Mouse (Mus musculus): Measurements from ENCODE around the gene Pmepa1. TPM values are rescaled to one million over a fixed set of nuclear protein-coding genes. Genes with fewer than 3 reads are reported as not detected.

Pmepa1 gene
- total RNA-seq (2021): 10 to 100 TPM; 20.0 to 24.4 TPM
- long read RNA-seq, experiment 1, full-length matches to known transcripts: 71 of 81 reads
- long read RNA-seq, experiment 1, partial matches to known transcripts: 0 of 81 reads
- long read RNA-seq, experiment 1, other reads (novel, unspliced or antisense): 10 of 81 reads
- long read RNA-seq, experiment 2, full-length matches to known transcripts: 69 of 72 reads
- long read RNA-seq, experiment 2, partial matches to known transcripts: 0 of 72 reads
- long read RNA-seq, experiment 2, other reads (novel, unspliced or antisense): 3 of 72 reads

DNA sequence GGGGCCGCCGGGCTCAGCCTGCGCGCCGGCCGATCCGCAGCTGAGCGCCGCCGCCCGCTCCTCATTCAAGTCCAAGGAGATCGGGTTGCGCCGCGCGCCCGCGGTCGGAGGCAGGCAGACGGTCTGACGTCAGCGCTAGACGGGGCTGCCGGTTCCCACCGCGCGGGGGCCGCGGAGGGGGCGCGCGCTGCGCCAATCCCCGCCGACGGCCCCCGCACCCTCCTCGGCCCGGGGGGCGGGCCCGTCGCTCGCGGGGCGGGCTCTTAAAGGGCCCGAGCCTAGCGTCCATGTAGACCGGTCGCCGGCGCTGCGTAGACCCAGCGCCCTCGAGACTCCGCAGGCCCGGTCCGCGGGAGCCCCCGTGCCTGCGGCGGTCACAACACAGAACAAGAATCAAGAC lies at the start of gene Pmepa1:
Gene Pmepa1 (minus strand): TSS at position 125 of the 400 bp plus-strand sequence.
- peak within 1 kb of the TSS; percentile 91 for H3K27ac ChIP-seq
- TF ChIP-seq CTCF (IDR thresholded peaks at IDR 0.05): no peak
- DNase-seq: peak; percentile 97
- H3K4me3 ChIP-seq: peak within 1 kb of the TSS; percentile 93
- intact Hi-C loops (cut with DNase I): loop anchor here (5.0 kb wide), 2 partner anchors 34 to 66 kb away; no protein-coding TSS in a partner anchor

DNA sequence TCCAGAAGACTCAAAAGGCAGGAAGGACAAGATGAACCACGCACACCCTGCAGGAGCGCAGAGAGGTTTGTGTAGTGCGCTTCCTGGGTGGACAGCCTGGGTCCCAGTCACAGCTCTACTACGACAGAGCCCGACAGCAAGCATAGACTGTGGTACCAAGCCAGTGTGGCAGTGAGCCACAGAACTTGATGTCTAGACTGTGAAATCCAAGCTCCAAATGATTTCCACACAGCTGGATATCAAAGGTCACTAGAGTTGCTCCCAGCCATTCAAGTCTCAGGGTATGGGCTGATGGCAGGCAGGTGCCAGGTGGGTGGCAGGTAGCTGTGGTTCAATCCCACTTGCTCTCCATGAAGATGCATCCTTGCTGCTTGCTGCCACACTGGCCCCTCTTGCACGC lies 45.4 kb upstream of the Pmepa1 start:
- Histone ChIP-seq H3K27ac (no peak overlapping the region), H3K4me3 (no peak overlapping the region)
- intact Hi-C loops (cut with DNase I): no loop called here
- no peak for TF ChIP-seq CTCF (IDR thresholded peaks at IDR 0.05)
- peak; percentile 60 for DNase-seq

DNA sequence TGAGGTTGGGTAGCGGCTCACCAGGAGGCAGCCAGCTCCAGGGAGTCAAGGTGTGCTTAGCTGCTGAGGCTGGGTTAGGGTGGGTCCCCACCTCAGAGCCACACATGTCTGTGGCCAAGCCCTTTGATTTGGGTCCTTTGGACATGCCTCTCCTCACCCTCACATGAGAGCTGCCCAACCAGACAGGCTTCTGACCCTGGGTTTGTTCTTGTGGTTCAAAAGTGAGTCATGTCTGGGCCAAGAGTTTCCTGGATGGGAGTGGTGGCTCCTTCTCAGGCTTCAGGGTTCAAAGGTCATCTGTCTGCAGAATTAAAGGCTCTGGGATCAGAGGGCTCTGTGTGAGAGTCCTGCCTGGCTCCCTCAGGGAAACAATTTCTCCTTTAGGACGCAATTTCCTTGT lies 44.9 kb upstream of the Pmepa1 start:
- intact Hi-C loops (cut with DNase I): no loop called here
- TF ChIP-seq CTCF (IDR thresholded peaks at IDR 0.05): no peak
- H3K4me3 ChIP-seq: no peak overlapping the region
- peak; percentile 6 for DNase-seq
- H3K27ac ChIP-seq: no peak overlapping the region

DNA sequence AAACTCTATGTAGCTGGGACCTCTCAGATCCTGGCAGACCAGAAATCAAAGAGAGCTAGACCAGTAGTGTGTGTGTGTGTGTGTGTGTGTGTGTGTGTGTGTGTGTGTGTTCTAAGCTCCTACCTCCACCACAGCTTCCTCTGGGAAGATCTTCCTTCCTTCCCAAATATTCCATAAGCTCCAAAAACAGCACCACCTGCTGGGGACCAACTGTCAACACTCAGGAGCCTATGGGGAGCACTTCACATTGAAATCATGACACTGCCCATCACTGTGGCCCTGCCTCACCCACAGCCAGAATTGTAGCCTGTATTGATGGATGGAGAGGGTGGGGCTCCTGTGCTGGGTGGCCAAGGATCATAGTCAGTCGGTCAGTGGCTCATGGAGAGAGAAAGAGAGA lies 38.0 kb upstream of the Pmepa1 start:
- intact Hi-C loops (cut with DNase I): no loop called here
- no peak overlapping the region for H3K4me3 ChIP-seq

DNA sequence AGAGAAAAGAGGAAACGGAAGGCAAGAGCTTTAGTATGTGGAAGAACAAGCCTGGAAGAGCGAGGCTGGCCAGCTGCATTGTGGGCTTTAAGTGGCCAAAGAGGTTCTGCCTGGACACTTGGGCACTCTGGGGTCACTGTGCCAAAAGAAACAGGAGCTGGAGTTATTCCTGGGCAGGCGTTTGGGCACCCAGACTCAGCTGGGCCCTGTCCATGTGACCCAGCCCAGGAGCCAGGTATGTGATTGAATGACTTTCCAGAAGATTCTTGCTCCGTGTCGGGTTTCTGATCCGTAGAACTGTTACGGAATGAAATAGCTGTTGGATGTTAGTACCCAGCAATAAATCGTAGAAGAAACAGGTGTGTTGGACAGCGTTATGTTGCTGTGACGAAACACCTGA lies 32.2 kb upstream of the Pmepa1 start:
- peak; percentile 91 for DNase-seq
- H3K4me3 ChIP-seq: no peak overlapping the region
- TF ChIP-seq CTCF (IDR thresholded peaks at IDR 0.05): no peak
- peak overlapping the region; percentile 65 for H3K27ac ChIP-seq
- intact Hi-C loops (cut with DNase I): loop anchor here (1.0 to 2.0 kb wide), 3 partner anchors 34 to 65 kb away; no protein-coding TSS in a partner anchor

More for the DNA sequence above, 38.0 kb upstream of the Pmepa1 start:
- no peak overlapping the region for H3K27ac ChIP-seq
- DNase-seq: peak; percentile 3
- no peak for TF ChIP-seq CTCF (IDR thresholded peaks at IDR 0.05)

DNA sequence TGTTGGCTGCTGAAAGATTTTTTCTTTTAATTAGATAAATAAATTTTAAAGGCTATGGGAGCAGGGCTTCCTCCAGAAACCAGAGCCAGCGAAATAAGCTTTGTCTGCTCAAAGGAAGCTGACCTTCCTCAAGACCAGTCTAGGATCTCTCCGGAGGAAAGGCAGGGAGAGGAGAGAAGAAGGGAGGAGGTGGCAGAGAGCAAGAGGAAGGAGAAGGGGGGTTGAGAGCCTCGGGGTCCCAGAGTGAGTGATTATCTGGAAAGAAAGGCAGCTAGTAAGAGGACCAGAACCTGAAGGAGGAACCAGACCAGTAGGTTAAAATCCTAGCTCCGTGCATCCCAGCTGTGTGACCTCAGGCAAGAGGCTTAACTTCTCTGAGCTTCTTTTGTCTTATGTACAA lies 31.7 kb upstream of the Pmepa1 start:
- intact Hi-C loops (cut with DNase I): loop anchor here (1.0 to 2.0 kb wide), 3 partner anchors 33 to 65 kb away; no protein-coding TSS in a partner anchor
- no peak for TF ChIP-seq CTCF (IDR thresholded peaks at IDR 0.05)
- peak overlapping the region; percentile 43 for H3K4me3 ChIP-seq
- H3K27ac ChIP-seq: peak overlapping the region; percentile 65
- DNase-seq: peak; percentile 10

DNA sequence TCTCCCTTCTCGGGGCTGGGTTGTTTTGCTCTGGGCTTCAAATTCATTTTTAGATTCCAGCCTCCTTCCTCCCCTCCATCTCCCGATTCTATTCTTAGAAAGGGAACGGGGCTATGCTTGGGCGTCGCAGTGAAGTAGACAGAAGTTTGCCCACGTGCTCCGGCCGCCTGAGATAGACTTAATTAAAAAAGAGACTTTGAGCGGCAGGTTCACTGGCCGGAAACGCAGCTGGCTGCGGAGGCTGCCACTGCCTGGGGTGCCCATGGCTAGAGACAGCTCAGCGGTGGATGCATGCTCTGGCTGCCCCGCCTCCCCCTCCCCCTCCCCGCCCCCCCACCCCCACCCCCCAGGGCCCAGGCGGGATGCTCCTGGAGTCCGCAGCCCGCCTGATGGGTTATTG lies 31.2 kb upstream of the Pmepa1 start:
- DNase-seq: peak; percentile 62
- Histone ChIP-seq H3K27ac (peak overlapping the region; percentile 65), H3K4me3 (peak overlapping the region; percentile 43)
- intact Hi-C loops (cut with DNase I): no loop called here
- no peak for TF ChIP-seq CTCF (IDR thresholded peaks at IDR 0.05)

DNA sequence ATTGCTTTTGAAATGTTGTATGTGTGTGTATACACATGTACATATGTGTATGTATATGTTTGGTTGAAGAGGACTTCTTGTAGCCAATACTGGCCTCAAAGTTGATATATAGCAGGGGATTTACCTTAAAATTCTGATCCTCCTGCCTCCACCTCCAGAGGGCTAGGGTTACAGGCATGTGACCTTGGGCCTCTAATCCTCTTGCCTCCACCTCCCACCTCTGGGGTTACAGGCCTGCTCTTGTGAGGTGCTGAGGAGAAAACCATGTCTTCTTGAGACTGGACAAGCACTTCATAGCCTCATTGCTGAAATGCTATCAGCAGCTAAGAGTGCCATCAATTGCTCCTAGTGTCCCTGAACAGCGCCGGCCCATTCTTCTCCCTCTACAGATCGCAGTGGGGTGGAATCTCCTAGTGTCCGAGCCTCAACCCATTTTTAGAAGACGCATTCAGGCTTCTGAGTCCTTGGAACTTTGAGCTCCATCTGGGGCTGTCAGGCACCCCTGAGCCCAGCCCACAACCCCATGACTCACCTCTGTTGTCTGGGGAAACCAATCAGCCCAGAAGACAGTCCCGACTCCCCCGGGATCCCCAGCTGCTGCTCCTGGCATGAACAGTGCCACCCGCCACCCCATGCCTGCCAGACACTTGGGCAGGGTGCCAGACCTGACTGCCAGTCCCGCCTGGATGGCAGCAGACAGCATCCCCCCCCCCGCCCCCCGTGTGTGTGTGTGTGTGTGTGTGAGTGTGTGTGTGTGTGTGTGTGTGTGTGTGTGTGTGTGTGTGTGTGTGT lies 30.6 kb upstream of the Pmepa1 start:
- peak; percentile 92 for DNase-seq
- peak overlapping the region; percentile 41; the same call in 1 of the 2 replicates for H3K27ac ChIP-seq
- intact Hi-C loops (cut with DNase I): no loop called here
- no peak overlapping the region for H3K4me3 ChIP-seq
- no peak for TF ChIP-seq CTCF (IDR thresholded peaks at IDR 0.05)

DNA sequence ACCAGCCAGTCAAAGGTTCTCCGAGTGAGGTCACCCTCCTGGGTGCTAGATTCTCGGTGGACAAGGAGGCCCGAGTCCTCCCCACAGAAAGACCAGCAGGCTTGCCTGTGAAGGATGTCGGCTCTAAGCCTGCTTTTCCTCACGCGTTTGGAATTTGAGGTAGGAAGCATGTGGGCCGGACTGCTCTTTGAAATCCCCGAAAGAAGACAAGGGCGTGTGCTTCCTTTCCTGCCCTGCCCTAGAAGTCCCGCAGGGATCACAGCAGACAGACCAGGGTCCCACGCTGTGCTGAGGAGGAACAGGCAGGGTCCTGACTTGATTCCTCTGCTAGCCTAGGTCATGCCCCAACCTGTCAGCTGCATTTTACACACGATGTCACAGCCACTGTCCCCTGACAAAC lies 28.7 kb upstream of the Pmepa1 start:
- no peak for TF ChIP-seq CTCF (IDR thresholded peaks at IDR 0.05)
- intact Hi-C loops (cut with DNase I): no loop called here

DNA sequence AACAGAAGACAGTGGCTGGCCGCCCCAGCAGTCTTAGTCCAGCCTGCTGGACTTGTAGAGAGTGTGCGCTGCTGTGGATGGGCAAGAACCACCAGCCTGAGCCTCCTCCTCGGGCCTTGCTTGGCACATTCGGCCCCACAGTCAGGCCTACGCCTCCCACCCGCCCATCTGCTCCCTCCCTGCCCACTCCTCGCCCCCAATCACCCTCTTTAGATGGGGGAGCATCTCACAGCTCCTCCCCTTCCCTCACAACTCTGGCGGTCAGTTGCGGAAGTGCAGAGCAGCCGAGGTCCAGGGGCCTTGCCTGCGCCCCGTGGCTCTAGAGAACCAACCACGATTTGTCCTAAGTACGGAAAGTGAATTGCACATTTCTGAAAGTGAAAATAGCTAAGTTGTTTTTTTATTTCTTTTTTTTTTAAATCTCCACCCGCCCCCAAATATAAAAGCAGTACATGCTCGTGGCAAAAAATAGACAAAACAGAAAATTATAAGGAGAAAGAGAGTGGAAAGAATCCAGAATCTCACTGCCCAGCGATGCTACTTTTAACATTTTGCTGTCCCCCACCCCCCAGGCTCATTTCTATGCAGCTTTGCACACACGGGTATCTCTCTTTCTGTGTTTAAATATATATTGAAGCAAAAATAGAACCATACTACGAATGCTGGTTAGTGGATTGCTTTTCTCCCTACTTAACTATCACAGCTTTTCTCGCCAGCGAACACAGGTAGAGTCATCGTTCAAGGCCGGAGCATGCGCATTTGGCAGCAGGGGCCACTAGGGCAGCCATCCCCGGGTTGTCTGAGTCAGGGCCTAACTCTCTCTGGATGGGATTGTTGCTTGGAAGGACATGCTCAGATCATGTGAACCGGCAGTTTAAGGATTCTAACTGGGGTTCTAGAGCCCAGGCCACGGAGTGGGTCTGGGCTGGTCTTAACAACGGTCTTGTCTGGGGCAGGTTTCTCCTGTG lies 24.6 kb upstream of the Pmepa1 start:
- intact Hi-C loops (cut with DNase I): no loop called here
- peak overlapping the region; percentile 54 for H3K27ac ChIP-seq
- TF ChIP-seq CTCF (IDR thresholded peaks at IDR 0.05): peak; percentile 45
- peak; percentile 51 for DNase-seq
- H3K4me3 ChIP-seq: no peak overlapping the region

More for the DNA sequence above, 28.7 kb upstream of the Pmepa1 start:
- peak; percentile 10 for DNase-seq
- Histone ChIP-seq H3K27ac (no peak overlapping the region), H3K4me3 (no peak overlapping the region)

DNA sequence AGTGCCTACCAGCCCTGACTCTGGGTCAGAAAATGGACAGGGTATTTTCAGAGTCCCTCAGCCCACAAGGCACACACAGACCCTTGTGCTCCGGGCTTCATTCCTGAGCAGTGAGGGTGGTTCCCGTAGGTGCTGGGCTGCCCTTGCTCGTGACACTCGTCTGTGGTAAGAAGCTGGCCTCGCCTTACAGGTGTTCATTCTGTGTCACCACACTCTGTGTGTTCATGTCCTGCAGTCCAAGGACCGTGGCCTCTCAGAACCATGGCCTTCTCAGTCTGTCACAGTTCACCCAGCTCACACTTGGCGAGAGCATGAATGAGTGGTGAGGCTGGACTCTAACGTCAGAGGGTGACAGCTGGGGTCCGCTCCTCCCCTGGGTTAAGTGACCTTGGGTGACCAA lies 20.1 kb upstream of the Pmepa1 start:
- DNase-seq: peak; percentile 4
- Histone ChIP-seq H3K27ac (no peak overlapping the region), H3K4me3 (no peak overlapping the region)
- no peak for TF ChIP-seq CTCF (IDR thresholded peaks at IDR 0.05)
- intact Hi-C loops (cut with DNase I): no loop called here

DNA sequence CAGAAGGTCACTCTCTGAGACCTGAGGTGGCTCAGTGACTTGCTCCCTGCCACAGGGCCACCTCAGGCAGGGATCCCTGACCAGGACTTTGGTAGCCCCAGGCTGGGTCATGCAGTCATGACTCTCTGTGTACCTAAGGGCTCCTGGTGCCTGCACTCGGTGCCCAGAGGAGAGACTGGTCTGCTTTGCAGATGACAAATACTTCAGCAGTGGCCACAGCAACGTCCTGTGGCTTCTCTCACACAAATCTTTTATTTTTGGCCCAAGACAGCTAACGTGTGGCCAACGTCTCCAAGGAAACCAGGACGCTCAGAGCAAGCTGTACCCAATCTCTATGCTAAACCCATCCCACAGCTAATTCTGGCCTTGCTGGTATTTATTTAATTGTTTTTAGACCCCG lies 16.7 kb upstream of the Pmepa1 start:
- intact Hi-C loops (cut with DNase I): no loop called here
- no peak for TF ChIP-seq CTCF (IDR thresholded peaks at IDR 0.05)
- no peak overlapping the region for H3K27ac ChIP-seq
- H3K4me3 ChIP-seq: no peak overlapping the region
- peak; percentile 20 for DNase-seq

All from gastrocnemius, adult 2 months (tissue).